Mouse (Mus musculus) embryonic fibroblast, embryonic 13.5 days (primary cell): Measurements from ENCODE around the gene Selp.

ENCODE experiments used
- CTCF ChIP-seq: IDR thresholded peaks from 2 replicates; pipeline ENCODE4 v1.5.1; 2011; ENCODE audit warnings: mild to moderate bottlenecking, control low read depth, low read length, moderate library complexity, borderline replicate concordance; ENCODE audit not compliant: insufficient read depth
- POLR2A ChIP-seq: IDR thresholded peaks from 2 replicates; pipeline ENCODE4 v1.6.1; 2011; ENCODE audit warnings: low read depth, mild to moderate bottlenecking, control low read depth, low read length, moderate library complexity

- no peak for TF ChIP-seq CTCF
- no peak for TF ChIP-seq POLR2A
Measured at GRCm38 (mm10) chr1:164098372-164098771, 16.7 kb upstream of the Selp start.
